Mouse (Mus musculus) G1E-ER4 (cell line): ENCODE data around the gene Ugt1a10. TPM values are rescaled to one million over a fixed set of nuclear protein-coding genes. Genes with fewer than 3 reads are reported as not detected.
"Not testable (repeated sequence)": the region's sequence is repeated elsewhere in the genome, so short reads cannot be mapped to it uniquely, and the experiment has no call there.

Experiments used
- GATA1 ChIP-seq: IDR thresholded peaks from one replicate; pipeline ENCODE4 v1.8.0; 2012; ENCODE audit warnings: low read length, inconsistent platforms
- polyA plus RNA-seq: library from polyadenylated mRNA; stranded (reverse); fragments of >175 nt; gene quantifications from 2 replicates; pipeline ENCODE4 v1.2.3, GENCODE M21; 2012

Ugt1a10 gene
- polyA plus RNA-seq, 1 experiment = not detected

GRCm38 (mm10) chr1:88094941-88095492, 39.8 kb downstream of the Ugt1a10 start, which contains the start of gene Ugt1a7c:
Gene Ugt1a7c, plus strand, starts transcription at chr1:88095062.
- TF ChIP-seq GATA1 = no peak

GRCm38 (mm10) chr1:88103019-88103418, 47.8 kb downstream of the Ugt1a10 start, which contains the start of gene Ugt1a6b:
Gene Ugt1a6b, plus strand, starts transcription at chr1:88103252.
- TF ChIP-seq GATA1 = not testable (repeated sequence)

GRCm38 (mm10) chr1:88104667-88105430, 49.7 kb downstream of the Ugt1a10 start:
- TF ChIP-seq GATA1 = no peak

GRCm38 (mm10) chr1:88105656-88106055, 50.5 kb downstream of the Ugt1a10 start:
- TF ChIP-seq GATA1 = no peak

- TF ChIP-seq GATA1 = no peak
These were observed 78.8 kb downstream of the Ugt1a10 start for GRCm38 (mm10) chr1:88133908-88134456.

GRCm38 (mm10) chr1:88134457-88135011, 79.3 kb downstream of the Ugt1a10 start, which contains the start of gene Ugt1a6a:
Gene Ugt1a6a, plus strand, starts transcription at chr1:88134809.
- TF ChIP-seq GATA1 = not testable (repeated sequence)

GRCm38 (mm10) chr1:88136646-88137045, 81.5 kb downstream of the Ugt1a10 start:
- no peak for TF ChIP-seq GATA1

- TF ChIP-seq GATA1 = no peak
These were observed 82.1 kb downstream of the Ugt1a10 start for GRCm38 (mm10) chr1:88137264-88137663.

- TF ChIP-seq GATA1 = no peak
These were observed 83.0 kb downstream of the Ugt1a10 start for GRCm38 (mm10) chr1:88138145-88138544.

- TF ChIP-seq GATA1 = no peak
These were observed 103.2 kb downstream of the Ugt1a10 start for GRCm38 (mm10) chr1:88158430-88158829.

GRCm38 (mm10) chr1:88165711-88166110, 110.5 kb downstream of the Ugt1a10 start, which contains the start of gene Ugt1a5:
Gene Ugt1a5, plus strand, starts transcription at chr1:88166012.
- no peak for TF ChIP-seq GATA1

- no peak for TF ChIP-seq GATA1
These were observed 124.5 kb downstream of the Ugt1a10 start for GRCm38 (mm10) chr1:88179657-88180056.

- no peak for TF ChIP-seq GATA1
These were observed 131.2 kb downstream of the Ugt1a10 start for GRCm38 (mm10) chr1:88186325-88186935.

GRCm38 (mm10) chr1:88192136-88192535, 136.9 kb downstream of the Ugt1a10 start:
- TF ChIP-seq GATA1 = no peak

- no peak for TF ChIP-seq GATA1
These were observed 140.5 kb downstream of the Ugt1a10 start for GRCm38 (mm10) chr1:88195687-88196086.

GRCm38 (mm10) chr1:88197443-88197842, 142.3 kb downstream of the Ugt1a10 start:
- TF ChIP-seq GATA1 = no peak
